Mouse (Mus musculus) limb, embryonic 13.5 days (tissue): ENCODE data around the gene Tasp1. TPM values are rescaled to one million over a fixed set of nuclear protein-coding genes. Genes with fewer than 3 reads are reported as not detected.

Experiments
- ATAC-seq: fragments of 200-750 bp; cut with Nextera tagmentation; 2 replicates; pipeline ENCODE4 v1.8.0; 2017; ENCODE audit warnings: low read depth, moderate number of reproducible peaks, moderate TSS enrichment; ENCODE audit not compliant: low FRiP score
- H3K27ac ChIP-seq: fragments of 300-500 bp; sonication (generic); 2 replicates; pipeline ENCODE4 v1.5.1; 2015; ENCODE audit warnings: inconsistent platforms, mild to moderate bottlenecking, moderate library complexity
- H3K27me3 ChIP-seq: fragments of 300-500 bp; sonication (generic); 2 replicates; pipeline ENCODE4 v1.6.1; 2015; ENCODE audit warnings: mild to moderate bottlenecking, inconsistent platforms
- H3K36me3 ChIP-seq: fragments of 300-500 bp; sonication (generic); 2 replicates; pipeline ENCODE4 v1.6.1; 2015; ENCODE audit warnings: inconsistent platforms, mild to moderate bottlenecking, moderate library complexity
- H3K4me1 ChIP-seq: fragments of 300-500 bp; sonication (generic); 2 replicates; pipeline ENCODE4 v1.6.1; 2015; ENCODE audit warnings: inconsistent platforms
- H3K4me2 ChIP-seq: fragments of 300-500 bp; sonication (generic); replicated peaks from 2 replicates; pipeline ENCODE4 v1.6.1; 2015; ENCODE audit warnings: inconsistent platforms, mild to moderate bottlenecking, moderate library complexity
- H3K4me3 ChIP-seq: fragments of 300-500 bp; sonication (generic); 2 replicates; pipeline ENCODE4 v1.5.1; 2015; ENCODE audit warnings: moderate library complexity, mild to moderate bottlenecking, inconsistent platforms
- H3K9ac ChIP-seq: fragments of 300-500 bp; sonication (generic); 2 replicates; pipeline ENCODE4 v1.6.1; 2015; ENCODE audit warnings: mild to moderate bottlenecking, inconsistent platforms
- H3K9me3 ChIP-seq: fragments of 300-500 bp; sonication (generic); 2 replicates; pipeline ENCODE4 v1.6.1; 2016; ENCODE audit warnings: inconsistent platforms
- WGBS: fragments of 180-500 bp; shearing (Covaris S2); methylation state at CpG from one replicate; pipeline ENCODE4 v1.1.7; 2015; 5-methylcytosine and 5-hydroxymethylcytosine counted together
- polyA plus RNA-seq: library from polyadenylated mRNA; unstranded; fragments of >200 nt; fragmentation: Nextera tagmentation; extraction: Ambion mirVana; gene quantifications from 2 replicates; pipeline ENCODE4 v1.2.1, GENCODE M21; 2015

Gene Tasp1
- polyA plus RNA-seq, 1 experiment from 2014 or later, result 21.6 TPM

DNA sequence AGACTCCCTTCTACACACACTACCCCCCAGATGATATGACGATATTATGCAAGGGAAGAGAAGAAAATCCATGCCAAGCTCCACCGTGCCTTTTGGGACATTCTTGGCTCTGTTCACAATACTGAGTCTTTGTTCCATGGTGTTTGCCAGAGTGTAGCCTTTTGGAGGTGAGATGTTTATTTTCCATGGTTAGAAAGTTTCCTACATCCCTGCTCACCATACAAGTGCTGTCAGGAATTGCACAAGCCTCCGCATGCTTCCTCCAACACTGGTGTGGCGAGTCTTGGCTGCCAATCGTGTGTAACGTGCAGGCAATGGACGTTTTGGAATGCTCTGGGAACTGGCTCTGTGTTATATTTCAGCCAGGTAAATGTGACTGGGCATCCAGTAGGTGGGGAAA, 262.6 kb downstream of the Tasp1 start:
- H3K36me3 ChIP-seq, result no peaks in the 10 kb centered on the region
- H3K27me3 ChIP-seq, result no peaks in the 10 kb centered on the region
- H3K4me2 ChIP-seq, result no peak overlapping the region
- H3K9me3 ChIP-seq, result no peaks in the 10 kb centered on the region
- peak overlapping the region; percentile 73; the same call in 1 of the 2 replicates for H3K27ac ChIP-seq
- 55% methylated on average over 7 of the region's 7 CpGs for WGBS
- peak; percentile 79 for ATAC-seq
- H3K4me1 ChIP-seq, result peaks cover 21% of the 10 kb centered on the region; the same call in 1 of the 2 replicates
- H3K4me3 ChIP-seq, result no peak overlapping the region
- no peak overlapping the region for H3K9ac ChIP-seq

- ATAC-seq, result no peak
Observed at GRCm38 (mm10) chr2:139792345-139793120, 274.1 kb downstream of the Tasp1 start.

GRCm38 (mm10) chr2:139788658-139789057, 277.9 kb downstream of the Tasp1 start:
- 45% methylated on average over 4 of the region's 4 CpGs for WGBS
- Histone ChIP-seq H3K4me1 (peaks cover 10% of the 10 kb centered on the region; the same call in 1 of the 2 replicates), H3K4me2 (no peak overlapping the region), H3K9ac (no peak overlapping the region), H3K4me3 (no peak overlapping the region), H3K27ac (no peak overlapping the region), H3K27me3 (no peaks in the 10 kb centered on the region), H3K9me3 (no peaks in the 10 kb centered on the region), H3K36me3 (no peaks in the 10 kb centered on the region)
- no peak for ATAC-seq

More at GRCm38 (mm10) chr2:139792345-139793120, 274.1 kb downstream of the Tasp1 start:
- Histone ChIP-seq H3K4me3 (no peak overlapping the region), H3K27ac (no peak overlapping the region), H3K9ac (no peak overlapping the region), H3K9me3 (no peaks in the 10 kb centered on the region), H3K4me2 (no peak overlapping the region), H3K27me3 (no peaks in the 10 kb centered on the region), H3K4me1 (peaks cover 13% of the 10 kb centered on the region), H3K36me3 (no peaks in the 10 kb centered on the region)
- 77% methylated on average over 9 of the region's 9 CpGs for WGBS

DNA sequence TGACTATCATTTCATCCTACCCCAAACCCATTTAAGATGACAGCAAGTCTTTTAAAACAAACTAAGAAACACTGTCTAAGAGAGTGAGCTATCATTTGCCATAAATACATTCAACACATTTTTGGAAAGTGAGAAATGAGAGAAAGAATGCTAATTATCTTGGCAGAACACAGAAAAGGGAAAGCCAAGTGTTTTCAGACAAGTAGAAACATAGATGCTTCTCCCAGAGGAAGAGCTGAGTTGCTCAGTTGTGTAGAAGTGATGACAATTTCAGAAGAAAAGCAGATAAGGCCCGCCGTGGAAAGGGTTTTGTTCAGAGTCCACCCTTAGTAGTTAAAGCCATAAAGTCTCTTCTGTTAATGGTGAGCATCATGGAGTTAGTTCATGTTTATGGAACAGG, 281.7 kb downstream of the Tasp1 start:
- Histone ChIP-seq H3K27me3 (no peaks in the 10 kb centered on the region), H3K27ac (no peak overlapping the region), H3K9ac (no peak overlapping the region), H3K4me1 (0 out of 2 replicates have a peak, but pooled peaks cover 4% of the 10 kb centered on the region), H3K9me3 (no peaks in the 10 kb centered on the region), H3K4me2 (no peak overlapping the region), H3K36me3 (no peaks in the 10 kb centered on the region), H3K4me3 (no peak overlapping the region)
- ATAC-seq, result no peak
- 74% methylated on average over 2 of the region's 2 CpGs for whole genome bisulfite sequencing

- no peak for ATAC-seq
- no peaks in the 10 kb centered on the region for H3K36me3 ChIP-seq
- 0 out of 2 replicates have a peak, but pooled peaks cover 4% of the 10 kb centered on the region for H3K4me1 ChIP-seq
- H3K9me3 ChIP-seq, result no peaks in the 10 kb centered on the region
- WGBS, result 85% methylated on average over 1 of the region's 1 CpGs
- H3K4me3 ChIP-seq, result no peak overlapping the region
- no peaks in the 10 kb centered on the region for H3K27me3 ChIP-seq
- H3K4me2 ChIP-seq, result no peak overlapping the region
- H3K27ac ChIP-seq, result no peak overlapping the region
- no peak overlapping the region for H3K9ac ChIP-seq
Observed at GRCm38 (mm10) chr2:139784465-139784864, 282.1 kb downstream of the Tasp1 start.

Other genes starting within 250 kb of the Tasp1 start
- gene Gm17374, start 85.2 kb upstream of the Tasp1 start, polyA plus RNA-seq, result not detected in 2 replicates
- gene Esf1, start 103.8 kb upstream of the Tasp1 start, polyA plus RNA-seq, result 27.3 and 30.3 TPM in 2 replicates
- gene Ndufaf5, start 103.8 kb upstream of the Tasp1 start, polyA plus RNA-seq, result 29.1 and 32.1 TPM in 2 replicates